Mouse (Mus musculus): ENCODE results near the gene Mybl2. TPM values are rescaled to one million over a fixed set of nuclear protein-coding genes. Genes with fewer than 3 reads are reported as not detected.
A peak's percentile ranks its signal among the peaks of the same experiment; 100 is the strongest.

Mybl2 gene
- polyA plus RNA-seq, 1 experiment: 59.3 TPM

- H3K27ac ChIP-seq (ENCODE audit: control insufficient read depth, insufficient read depth, low read depth, low read length, poor library complexity): no peak overlapping the region
- TF ChIP-seq CTCF (IDR thresholded peaks at IDR 0.05; ENCODE audit: control insufficient read depth, insufficient read depth, low read length): no peak
- no peak for TF ChIP-seq POLR2A (IDR thresholded peaks at IDR 0.05; ENCODE audit: borderline replicate concordance, control insufficient read depth, low read depth, low read length)
- no peaks in the 10 kb centered on the region for H3K4me1 ChIP-seq (ENCODE audit: control insufficient read depth, insufficient read depth, low read length)
- 91% methylated on average over 12 of the region's 12 CpGs for WGBS
- no peak overlapping the region for H3K4me3 ChIP-seq (replicated peaks; ENCODE audit: control insufficient read depth, low read depth, low read length)
Observed at GRCm38 (mm10) chr2:163074808-163075207, 20.3 kb downstream of the Mybl2 start.

- H3K27ac ChIP-seq (ENCODE audit: control insufficient read depth, insufficient read depth, low read depth, low read length, poor library complexity): no peak overlapping the region
- no peak overlapping the region for H3K4me3 ChIP-seq (replicated peaks; ENCODE audit: control insufficient read depth, low read depth, low read length)
- TF ChIP-seq CTCF (IDR thresholded peaks at IDR 0.05; ENCODE audit: control insufficient read depth, insufficient read depth, low read length): no peak
- TF ChIP-seq POLR2A (IDR thresholded peaks at IDR 0.05; ENCODE audit: borderline replicate concordance, control insufficient read depth, low read depth, low read length): no peak
- WGBS: 84% methylated on average over 3 of the region's 3 CpGs
- H3K4me1 ChIP-seq (ENCODE audit: control insufficient read depth, insufficient read depth, low read length): no peaks in the 10 kb centered on the region
Observed at GRCm38 (mm10) chr2:163075234-163075633, 20.7 kb downstream of the Mybl2 start.

GRCm38 (mm10) chr2:163079041-163079440 lies 24.6 kb downstream of the Mybl2 start:
- TF ChIP-seq CTCF (IDR thresholded peaks at IDR 0.05; ENCODE audit: control insufficient read depth, insufficient read depth, low read length) (no peak), POLR2A (IDR thresholded peaks at IDR 0.05; ENCODE audit: borderline replicate concordance, control insufficient read depth, low read depth, low read length) (no peak)
- 92% methylated on average over 4 of the region's 4 CpGs for WGBS
- H3K4me3 ChIP-seq (replicated peaks; ENCODE audit: control insufficient read depth, low read depth, low read length): no peak overlapping the region
- H3K27ac ChIP-seq (ENCODE audit: control insufficient read depth, insufficient read depth, low read depth, low read length, poor library complexity): no peak overlapping the region
- H3K4me1 ChIP-seq (ENCODE audit: control insufficient read depth, insufficient read depth, low read length): no peaks in the 10 kb centered on the region

- 18% methylated on average over 5 of the region's 5 CpGs for WGBS
- no peak overlapping the region; the same call in 1 of the 2 replicates for H3K27ac ChIP-seq (ENCODE audit: control insufficient read depth, insufficient read depth, low read depth, low read length, poor library complexity)
- TF ChIP-seq CTCF (IDR thresholded peaks at IDR 0.05; ENCODE audit: control insufficient read depth, insufficient read depth, low read length): no peak
Observed at GRCm38 (mm10) chr2:163082591-163082990, 28.1 kb downstream of the Mybl2 start.

GRCm38 (mm10) chr2:163084519-163084918 lies 30.0 kb downstream of the Mybl2 start:
- H3K27ac ChIP-seq (ENCODE audit: control insufficient read depth, insufficient read depth, low read depth, low read length, poor library complexity): no peak overlapping the region
- 95% methylated on average over 3 of the region's 3 CpGs for WGBS
- H3K4me3 ChIP-seq (replicated peaks; ENCODE audit: control insufficient read depth, low read depth, low read length): no peak overlapping the region
- peaks cover 2% of the 10 kb centered on the region for H3K4me1 ChIP-seq (ENCODE audit: control insufficient read depth, insufficient read depth, low read length)
- TF ChIP-seq POLR2A (IDR thresholded peaks at IDR 0.05; ENCODE audit: borderline replicate concordance, control insufficient read depth, low read depth, low read length) (no peak), CTCF (IDR thresholded peaks at IDR 0.05; ENCODE audit: control insufficient read depth, insufficient read depth, low read length) (no peak)

More at GRCm38 (mm10) chr2:163082591-163082990, 28.1 kb downstream of the Mybl2 start:
- H3K4me1 ChIP-seq (ENCODE audit: control insufficient read depth, insufficient read depth, low read length): peaks cover 2% of the 10 kb centered on the region
- H3K4me3 ChIP-seq (replicated peaks; ENCODE audit: control insufficient read depth, low read depth, low read length): no peak overlapping the region

- Histone ChIP-seq H3K4me1 (ENCODE audit: control insufficient read depth, insufficient read depth, low read length) (peaks cover 2% of the 10 kb centered on the region), H3K4me3 (replicated peaks; ENCODE audit: control insufficient read depth, low read depth, low read length) (no peak overlapping the region), H3K27ac (ENCODE audit: control insufficient read depth, insufficient read depth, low read depth, low read length, poor library complexity) (no peak overlapping the region)
- TF ChIP-seq POLR2A (IDR thresholded peaks at IDR 0.05; ENCODE audit: borderline replicate concordance, control insufficient read depth, low read depth, low read length) (no peak), CTCF (IDR thresholded peaks at IDR 0.05; ENCODE audit: control insufficient read depth, insufficient read depth, low read length) (no peak)
- 87% methylated on average over 6 of the region's 6 CpGs for WGBS
Observed at GRCm38 (mm10) chr2:163085047-163085446, 30.6 kb downstream of the Mybl2 start.

GRCm38 (mm10) chr2:163086561-163086960 lies 32.1 kb downstream of the Mybl2 start:
- H3K4me3 ChIP-seq (replicated peaks; ENCODE audit: control insufficient read depth, low read depth, low read length): no peak overlapping the region
- 38% methylated on average over 8 of the region's 8 CpGs for WGBS
- H3K4me1 ChIP-seq (ENCODE audit: control insufficient read depth, insufficient read depth, low read length): peaks cover 2% of the 10 kb centered on the region
- no peak overlapping the region for H3K27ac ChIP-seq (ENCODE audit: control insufficient read depth, insufficient read depth, low read depth, low read length, poor library complexity)
- TF ChIP-seq POLR2A (IDR thresholded peaks at IDR 0.05; ENCODE audit: borderline replicate concordance, control insufficient read depth, low read depth, low read length) (no peak), CTCF (IDR thresholded peaks at IDR 0.05; ENCODE audit: control insufficient read depth, insufficient read depth, low read length) (no peak)

- 64% methylated on average over 9 of the region's 9 CpGs for WGBS
- TF ChIP-seq POLR2A (IDR thresholded peaks at IDR 0.05; ENCODE audit: borderline replicate concordance, control insufficient read depth, low read depth, low read length): no peak
- no peak for TF ChIP-seq CTCF (IDR thresholded peaks at IDR 0.05; ENCODE audit: control insufficient read depth, insufficient read depth, low read length)
- Histone ChIP-seq H3K4me1 (ENCODE audit: control insufficient read depth, insufficient read depth, low read length) (peaks cover 2% of the 10 kb centered on the region), H3K27ac (ENCODE audit: control insufficient read depth, insufficient read depth, low read depth, low read length, poor library complexity) (no peak within 1 kb of the TSS), H3K4me3 (replicated peaks; ENCODE audit: control insufficient read depth, low read depth, low read length) (no peak within 1 kb of the TSS)
Observed at GRCm38 (mm10) chr2:163087728-163088127, 33.2 kb downstream of the Mybl2 start, which contains the start of gene Gtsf1l. Gene Gtsf1l, minus strand, starts transcription at chr2:163087855.

- Histone ChIP-seq H3K4me1 (ENCODE audit: control insufficient read depth, insufficient read depth, low read length) (peaks cover 2% of the 10 kb centered on the region), H3K27ac (ENCODE audit: control insufficient read depth, insufficient read depth, low read depth, low read length, poor library complexity) (no peak overlapping the region), H3K4me3 (replicated peaks; ENCODE audit: control insufficient read depth, low read depth, low read length) (no peak overlapping the region)
- 62% methylated on average over 5 of the region's 5 CpGs for WGBS
- peak; percentile 39; the same call in 1 of the 2 replicates for TF ChIP-seq CTCF (IDR thresholded peaks at IDR 0.05; ENCODE audit: control insufficient read depth, insufficient read depth, low read length)
- TF ChIP-seq POLR2A (IDR thresholded peaks at IDR 0.05; ENCODE audit: borderline replicate concordance, control insufficient read depth, low read depth, low read length): no peak
Observed at GRCm38 (mm10) chr2:163089475-163090123, 35.1 kb downstream of the Mybl2 start.

Measured in bone marrow, adult 2 months (tissue).